Mouse (Mus musculus): Measurements from ENCODE around the gene Srrm4.

GRCm38 (mm10) chr5:116563713-116564112 is 27.9 kb downstream of the Srrm4 start:
- no peak for TF ChIP-seq POLR2A (IDR thresholded peaks at IDR 0.05; ENCODE audit: extremely low read depth, insufficient read depth, low read length)
- no peak for TF ChIP-seq CTCF (IDR thresholded peaks at IDR 0.05; ENCODE audit: low read depth, low read length)

Measured in liver, adult 2 months (tissue).